Mouse (Mus musculus) myocyte (in vitro differentiated cells): ENCODE measurements around the gene Tmem33. TPM values are rescaled to one million over a fixed set of nuclear protein-coding genes. Genes with fewer than 3 reads are reported as not detected.

Source experiments
- H3K27me3 ChIP-seq: one replicate; pipeline ENCODE4 v1.6.1; 2011; ENCODE audit not compliant: control insufficient read depth, insufficient read depth, insufficient read length
- H3K36me3 ChIP-seq: one replicate; pipeline ENCODE4 v1.6.1; 2011; ENCODE audit not compliant: control insufficient read depth, insufficient read depth
- H3K4me2 ChIP-seq: one replicate; pipeline ENCODE4 v1.6.1; 2011; ENCODE audit warnings: low read depth, control low read depth
- H3K4me3 ChIP-seq: one replicate; pipeline ENCODE4 v1.5.1; 2011; ENCODE audit warnings: mild to moderate bottlenecking, control low read depth, moderate library complexity
- H3K79me2 ChIP-seq: one replicate; pipeline ENCODE4 v1.6.1; 2011; ENCODE audit not compliant: control insufficient read depth, insufficient read depth
- H3ac ChIP-seq: one replicate; pipeline ENCODE4 v1.6.1; 2011; ENCODE audit not compliant: control insufficient read depth, insufficient read length
- CEBPB ChIP-seq: IDR thresholded peaks from 2 replicates; pipeline ENCODE4 v1.6.1; 2011; ENCODE audit warnings: mild to moderate bottlenecking, moderate library complexity; ENCODE audit not compliant: poor library complexity, insufficient read depth, severe bottlenecking
- E2F4 ChIP-seq: IDR thresholded peaks from one replicate; pipeline ENCODE4 v1.6.1; 2011; ENCODE audit warnings: mild to moderate bottlenecking, control low read depth, moderate library complexity; ENCODE audit not compliant: insufficient read depth
- MAX ChIP-seq: IDR thresholded peaks from one replicate; pipeline ENCODE4 v1.6.1; 2011; ENCODE audit warnings: low read depth, mild to moderate bottlenecking, control low read depth
- MYOD1 ChIP-seq, 3 experiments: IDR thresholded peaks; one replicate each; pipeline ENCODE4 v1.6.1; 2011; ENCODE audit warnings: control low read depth in 2 of 3, low read depth in 2 of 3, mild to moderate bottlenecking in 2 of 3, moderate library complexity in 1 of 3; ENCODE audit not compliant: insufficient read length in 2 of 3, control insufficient read depth in 1 of 3
- MYOG ChIP-seq, 3 experiments: IDR thresholded peaks; one replicate each; pipeline ENCODE4 v1.6.1; 2011; ENCODE audit warnings: control low read depth in 2 of 3, low read depth in 2 of 3, mild to moderate bottlenecking in 2 of 3; ENCODE audit not compliant: insufficient read length in 2 of 3, control insufficient read depth in 1 of 3, insufficient read depth in 1 of 3
- POLR2A ChIP-seq: IDR thresholded peaks from one replicate; pipeline ENCODE4 v1.6.1; 2011; ENCODE audit warnings: low read depth, mild to moderate bottlenecking, control low read depth, moderate library complexity; ENCODE audit not compliant: insufficient read length
- POLR2AphosphoS2 ChIP-seq: IDR thresholded peaks from one replicate; pipeline ENCODE4 v1.6.1; 2011; ENCODE audit warnings: low read depth, control low read depth; ENCODE audit not compliant: insufficient read length
- REST ChIP-seq: IDR thresholded peaks from one replicate; pipeline ENCODE4 v1.6.1; 2011; ENCODE audit warnings: mild to moderate bottlenecking, control low read depth, moderate library complexity; ENCODE audit not compliant: insufficient read depth, insufficient read length
- SRF ChIP-seq: IDR thresholded peaks from one replicate; pipeline ENCODE4 v1.6.1; 2011; ENCODE audit warnings: low read depth; ENCODE audit not compliant: control insufficient read depth, insufficient read length
- TCF12 ChIP-seq: IDR thresholded peaks from one replicate; pipeline ENCODE4 v1.6.1; 2011; ENCODE audit warnings: mild to moderate bottlenecking, control low read depth; ENCODE audit not compliant: poor library complexity, insufficient read depth, severe bottlenecking
- TCF3 ChIP-seq: IDR thresholded peaks from one replicate; pipeline ENCODE4 v1.6.1; 2011; ENCODE audit warnings: low read depth, control low read depth; ENCODE audit not compliant: insufficient read length
- USF1 ChIP-seq: IDR thresholded peaks from one replicate; pipeline ENCODE4 v1.6.1; 2011; ENCODE audit warnings: low read depth, mild to moderate bottlenecking, control low read depth, moderate library complexity
- polyA plus RNA-seq: library from polyadenylated mRNA; unstranded; fragments of >200 nt; fragmentation: generic; extraction: Trizol; gene quantifications from one replicate; pipeline ENCODE4 v1.2.1, GENCODE M21; 2012; ENCODE audit warnings: missing spikeins

Gene Tmem33
- polyA plus RNA-seq, 1 experiment: 42.4 TPM

GRCm38 (mm10) chr5:67280400-67280799, 20.0 kb downstream of the Tmem33 start:
- no peaks in the 10 kb centered on the region for H3K27me3 ChIP-seq
- H3K4me3 ChIP-seq: no peak overlapping the region
- no peak overlapping the region for H3K4me2 ChIP-seq
- no peak overlapping the region for H3ac ChIP-seq
- no peaks in the 10 kb centered on the region for H3K79me2 ChIP-seq
- H3K36me3 ChIP-seq: peaks cover 25% of the 10 kb centered on the region
- no peak for TF ChIP-seq MYOD1 (IDR thresholded peaks at IDR 0.05; ENCODE audit: control insufficient read depth in 1 of 3, insufficient read length in 2 of 3, low read depth in 2 of 3)
- TF ChIP-seq POLR2AphosphoS2: no peak
- TF ChIP-seq MYOG (IDR thresholded peaks at IDR 0.05; ENCODE audit: control insufficient read depth in 1 of 3, insufficient read depth in 1 of 3, insufficient read length in 2 of 3, low read depth in 2 of 3): no peak
- TF ChIP-seq MAX: no peak
- TF ChIP-seq TCF3: no peak
- no peak for TF ChIP-seq POLR2A
- no peak for TF ChIP-seq E2F4

- Histone ChIP-seq H3ac (no peak overlapping the region), H3K4me2 (no peak overlapping the region), H3K36me3 (peaks cover 23% of the 10 kb centered on the region), H3K4me3 (no peak overlapping the region), H3K27me3 (no peaks in the 10 kb centered on the region), H3K79me2 (no peaks in the 10 kb centered on the region)
- TF ChIP-seq USF1: no peak
- no peak for TF ChIP-seq TCF12
- TF ChIP-seq MAX: no peak
- TF ChIP-seq MYOG (IDR thresholded peaks at IDR 0.05; ENCODE audit: control insufficient read depth in 1 of 3, insufficient read depth in 1 of 3, insufficient read length in 2 of 3, low read depth in 2 of 3): no peak
- TF ChIP-seq CEBPB: no peak
- no peak for TF ChIP-seq POLR2AphosphoS2
- TF ChIP-seq E2F4: no peak
- TF ChIP-seq TCF3: no peak
- TF ChIP-seq MYOD1 (IDR thresholded peaks at IDR 0.05; ENCODE audit: control insufficient read depth in 1 of 3, insufficient read length in 2 of 3, low read depth in 2 of 3): no peak
- TF ChIP-seq SRF: no peak
- TF ChIP-seq POLR2A: no peak
- TF ChIP-seq REST: no peak
Observed at GRCm38 (mm10) chr5:67295029-67295428, 34.7 kb downstream of the Tmem33 start.

- Histone ChIP-seq H3K79me2 (no peaks in the 10 kb centered on the region), H3K4me3 (no peak overlapping the region), H3K27me3 (no peaks in the 10 kb centered on the region), H3K36me3 (peaks cover 17% of the 10 kb centered on the region), H3K4me2 (no peak overlapping the region), H3ac (no peak overlapping the region)
- TF ChIP-seq MAX: no peak
- no peak for TF ChIP-seq POLR2A
Observed at GRCm38 (mm10) chr5:67295682-67296081, 35.3 kb downstream of the Tmem33 start.

GRCm38 (mm10) chr5:67296171-67296570, 35.8 kb downstream of the Tmem33 start:
- no peak overlapping the region for H3ac ChIP-seq
- H3K79me2 ChIP-seq: no peaks in the 10 kb centered on the region
- no peak overlapping the region for H3K4me2 ChIP-seq
- TF ChIP-seq USF1 (no peak), MAX (no peak), CEBPB (no peak), TCF12 (no peak), POLR2A (no peak)
- H3K4me3 ChIP-seq: no peak overlapping the region
- H3K36me3 ChIP-seq: peaks cover 14% of the 10 kb centered on the region
- no peaks in the 10 kb centered on the region for H3K27me3 ChIP-seq

DNA sequence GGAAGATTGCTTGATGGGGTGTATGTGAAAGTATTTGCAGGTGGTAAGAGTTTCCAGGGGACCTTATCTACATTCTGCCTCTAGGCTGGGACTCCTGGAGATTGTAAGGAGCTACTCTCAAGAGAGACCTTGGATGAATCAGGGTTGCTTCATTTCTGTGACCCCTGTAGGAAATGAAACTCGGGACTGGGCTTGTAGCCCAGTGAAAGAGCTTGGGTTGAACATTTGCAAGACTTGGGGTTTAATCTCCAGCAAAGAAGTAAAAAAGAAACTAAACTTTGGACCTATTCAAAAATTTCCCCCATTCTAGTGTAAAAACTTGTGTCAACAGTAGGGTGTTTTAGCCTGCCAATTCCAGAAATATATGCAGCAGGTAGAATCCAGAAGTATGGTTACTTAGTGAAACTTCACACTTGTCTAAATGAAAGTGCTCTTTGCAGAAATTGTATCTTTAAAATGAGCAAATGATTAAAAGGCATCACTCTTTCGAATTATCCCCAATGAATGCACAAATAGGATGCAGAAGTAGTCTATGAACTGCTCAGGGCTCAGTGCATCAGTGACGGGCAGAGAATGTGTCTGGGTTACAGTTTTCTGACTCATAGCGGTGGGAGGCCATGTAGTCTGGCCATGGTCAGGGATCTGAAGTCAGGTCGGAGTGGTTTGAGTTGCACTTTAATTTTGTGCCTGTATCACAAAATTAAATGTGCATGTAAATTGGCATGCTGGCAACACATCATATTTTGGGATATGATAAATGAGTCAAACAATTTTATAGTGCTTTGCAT, 36.9 kb downstream of the Tmem33 start:
- peaks cover 11% of the 10 kb centered on the region for H3K36me3 ChIP-seq

More for the DNA sequence above, 36.9 kb downstream of the Tmem33 start:
- Histone ChIP-seq H3ac (no peak overlapping the region), H3K27me3 (no peaks in the 10 kb centered on the region), H3K4me2 (no peak overlapping the region), H3K4me3 (no peak overlapping the region), H3K79me2 (no peaks in the 10 kb centered on the region)
- TF ChIP-seq USF1 (no peak), TCF3 (no peak), E2F4 (no peak), MYOG (IDR thresholded peaks at IDR 0.05; ENCODE audit: control insufficient read depth in 1 of 3, insufficient read depth in 1 of 3, insufficient read length in 2 of 3, low read depth in 2 of 3) (no peak), CEBPB (no peak), MAX (no peak), POLR2A (no peak), TCF12 (no peak), MYOD1 (IDR thresholded peaks at IDR 0.05; ENCODE audit: control insufficient read depth in 1 of 3, insufficient read length in 2 of 3, low read depth in 2 of 3) (no peak)
